Mouse (Mus musculus) bone marrow macrophage, adult 2 months (primary cell): ENCODE data around the gene Khsrp.

Source experiments
- CTCF ChIP-seq: IDR thresholded peaks from 2 replicates; pipeline ENCODE4 v1.5.1; 2012; ENCODE audit warnings: low read depth, mild to moderate bottlenecking, low read length, moderate library complexity
- POLR2A ChIP-seq: IDR thresholded peaks from 2 replicates; pipeline ENCODE4 v1.6.1; 2012; ENCODE audit warnings: mild to moderate bottlenecking, low read depth, low read length, borderline replicate concordance

DNA sequence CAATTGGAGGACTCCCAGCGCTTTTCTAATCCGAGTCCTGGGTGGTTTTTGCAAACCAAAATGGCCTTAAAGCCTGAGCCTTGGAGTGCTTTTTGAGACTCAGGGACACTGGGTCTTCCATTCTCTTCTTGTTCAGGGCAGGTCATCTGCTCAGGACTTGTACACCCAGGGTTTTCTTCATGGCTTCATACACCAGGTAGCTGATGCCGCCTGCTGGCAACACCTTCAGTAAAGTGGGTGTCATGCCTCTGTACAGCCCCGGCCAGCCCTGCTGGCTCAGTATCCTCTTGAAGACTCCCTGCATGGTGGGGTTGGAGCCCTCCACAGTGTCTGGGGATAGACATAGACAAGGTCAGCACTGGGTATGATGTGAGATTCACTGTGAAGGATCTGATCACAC is 1.5 kb upstream of the Khsrp start:
- TF ChIP-seq CTCF (no peak), POLR2A (no peak)
